Mouse (Mus musculus) spleen, postnatal 0 days (tissue): Measurements from ENCODE around the gene Gm11099. TPM values are rescaled to one million over a fixed set of nuclear protein-coding genes. Genes with fewer than 3 reads are reported as not detected.

Experiments used
- polyA plus RNA-seq: library from polyadenylated mRNA; unstranded; fragments of >200 nt; fragmentation: Nextera tagmentation; extraction: Ambion mirVana; gene quantifications from 2 replicates; pipeline ENCODE4 v1.2.1, GENCODE M21; 2015

The Gm11099 gene
- not detected in 2 replicates for polyA plus RNA-seq

GRCm38 (mm10) chr2:58859134-58859533 lies at the start of gene Gm11099:
Gene Gm11099 (plus strand): TSS chr2:58859434.

